25 mouse cellular contexts compared by ENCODE assay signal in the genomic region with DNA sequence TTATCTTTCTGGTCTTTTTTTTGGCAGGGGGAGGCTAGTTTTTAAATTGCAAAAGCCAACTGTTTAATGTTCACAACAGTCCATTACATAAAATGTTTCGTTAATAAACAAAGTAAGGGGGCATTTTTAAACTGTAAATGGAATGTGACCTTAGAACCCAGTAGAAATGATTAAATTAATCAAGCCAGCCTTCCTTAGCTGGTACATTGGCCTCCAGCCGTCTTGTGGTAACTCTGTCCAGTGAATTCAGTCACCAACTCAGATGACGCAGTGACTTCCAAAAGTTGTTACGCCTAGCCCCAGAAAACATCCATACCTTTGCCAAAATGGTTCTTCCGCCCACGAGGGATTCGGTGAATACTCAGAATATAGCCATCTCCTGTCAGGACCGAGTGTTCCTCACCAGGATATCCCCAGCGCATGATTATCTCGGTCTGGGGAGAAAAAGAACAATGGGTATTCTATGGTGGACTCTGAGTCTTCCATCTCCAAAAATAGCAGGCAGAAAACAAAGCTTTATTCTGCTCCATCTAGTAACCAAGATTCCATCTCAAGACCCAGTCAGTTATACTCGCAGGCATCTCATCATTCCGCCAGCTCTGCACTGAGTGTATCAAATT. TPM values are rescaled to one million over a fixed set of nuclear protein-coding genes. Genes with fewer than 3 reads are reported as not detected.
A peak's percentile ranks its signal among the peaks of the same experiment; 100 is the strongest.
DNase-seq lines count a peak whose midpoint lies in the region; ATAC-seq and TF ChIP-seq lines count a peak whose summit lies in the region.
"Had no signal": no experiment of that assay in that cellular context is flagged by ENCODE, and none has a peak within 500 bp of the region (broad histone marks: within the 10 kb centered on the region; RNA-seq: fewer than 3 reads in every experiment).

No protein-coding gene starts in this region.

- ATAC-seq in kidney, embryonic 14.5 days (ENCODE audit: low FRiP score, low TSS enrichment): no peak
- no peak for ATAC-seq in lung, embryonic 14.5 days (ENCODE audit: insufficient read depth)
- ATAC-seq: forebrain, embryonic 13.5 days; hindbrain, postnatal 0 days; intestine, embryonic 16.5 days; Patski had no signal

- 90% methylated on average over 12 of the region's 12 CpGs for WGBS in kidney, embryonic 14.5 days
- WGBS in lung, embryonic 14.5 days: 67% methylated on average over 12 of the region's 12 CpGs

- no peak overlapping the region for H3K27ac ChIP-seq in kidney, embryonic 14.5 days (ENCODE audit: low read depth, low read length)
- no peak overlapping the region for H3K27ac ChIP-seq in lung, embryonic 14.5 days (ENCODE audit: low read depth)
- H3K27ac ChIP-seq: forebrain, embryonic 13.5 days; gastrocnemius, adult 2 months; hindbrain, postnatal 0 days; left cerebral cortex, adult 2 months; limb, embryonic 15.5 days; liver, embryonic 15.5 days; neural tube, embryonic 12.5 days had no signal

- H3K4me3 ChIP-seq in kidney, embryonic 14.5 days (ENCODE audit: low read length): no peak overlapping the region
- H3K4me3 ChIP-seq in lung, embryonic 14.5 days (ENCODE audit: low read depth, low read length): no peak overlapping the region
- H3K4me3 ChIP-seq: forebrain, embryonic 13.5 days; gastrocnemius, adult 2 months; left cerebral cortex, adult 2 months; limb, embryonic 15.5 days; liver, embryonic 15.5 days; megakaryocyte, embryonic 14.5 days; neural tube, embryonic 12.5 days had no signal

- no peak overlapping the region for H3K4me2 ChIP-seq in kidney, embryonic 14.5 days (replicated peaks; ENCODE audit: low read depth, low read length)
- no peak overlapping the region for H3K4me2 ChIP-seq in lung, embryonic 14.5 days
- H3K4me2 ChIP-seq: forebrain, embryonic 13.5 days; heart, embryonic 11.5 days; limb, embryonic 15.5 days; liver, embryonic 15.5 days; neural tube, embryonic 12.5 days had no signal

- H3K4me1 ChIP-seq in kidney, embryonic 14.5 days (ENCODE audit: control insufficient read depth, insufficient read depth, low read length): no peaks in the 10 kb centered on the region
- H3K4me1 ChIP-seq in lung, embryonic 14.5 days (ENCODE audit: insufficient read depth): peaks cover 4% of the 10 kb centered on the region; the same call in 1 of the 2 replicates
- H3K4me1 ChIP-seq: neural tube, embryonic 12.5 days had no signal

- 0 out of 2 replicates have a peak, but pooled peaks cover 3% of the 10 kb centered on the region for H3K36me3 ChIP-seq in kidney, embryonic 14.5 days (ENCODE audit: control insufficient read depth, insufficient read depth, low read length)
- H3K36me3 ChIP-seq in lung, embryonic 14.5 days (ENCODE audit: insufficient read depth): 0 out of 2 replicates have a peak, but pooled peaks cover 4% of the 10 kb centered on the region

- H3K9me3 ChIP-seq in kidney, embryonic 14.5 days (ENCODE audit: control insufficient read depth, low read length): no peaks in the 10 kb centered on the region
- no peaks in the 10 kb centered on the region for H3K9me3 ChIP-seq in lung, embryonic 14.5 days (ENCODE audit: low read depth, low read length)
- H3K9me3 ChIP-seq: forebrain, embryonic 13.5 days; limb, embryonic 15.5 days; liver, embryonic 15.5 days; megakaryocyte, embryonic 14.5 days; neural tube, embryonic 12.5 days had no signal

- no peaks in the 10 kb centered on the region for H3K27me3 ChIP-seq in kidney, embryonic 14.5 days (ENCODE audit: control insufficient read depth, insufficient read depth, low read length)
- no peaks in the 10 kb centered on the region for H3K27me3 ChIP-seq in lung, embryonic 14.5 days (ENCODE audit: insufficient read depth, low read length)
- H3K27me3 ChIP-seq: forebrain, embryonic 13.5 days; limb, embryonic 15.5 days; liver, embryonic 15.5 days; megakaryocyte, embryonic 14.5 days; neural tube, embryonic 12.5 days; Patski had no signal

- H3K9ac ChIP-seq in kidney, embryonic 14.5 days (ENCODE audit: low read depth, low read length): no peak overlapping the region
- H3K9ac ChIP-seq in lung, embryonic 14.5 days: no peak overlapping the region
- H3K9ac ChIP-seq: forebrain, embryonic 13.5 days; limb, embryonic 15.5 days; liver, embryonic 15.5 days; neural tube, embryonic 12.5 days had no signal

- peak; percentile 50 for DNase-seq in kidney, adult 18-20 months
- DNase-seq in lung, embryonic 14.5 days: peak; percentile 69
- DNase-seq in lung, postnatal 4 days: no peak
- DNase-seq in brain, adult 2 months (ENCODE audit: low read depth, low spot score): peak; percentile 56
- DNase-seq in kidney, postnatal 36 days: peak; percentile 46 to 63
- no peak for DNase-seq in right cerebral cortex, postnatal 14 days
- DNase-seq: adrenal gland, adult 2 months; cerebellum, adult 8-10 months; cerebellum, postnatal 36 days; gastrocnemius, adult 2 months; lung, postnatal 14 days; midbrain, embryonic 14.5 days; right cerebral cortex, postnatal 25 days; spleen, adult 18-20 months had no signal

- TF ChIP-seq CTCF in lung, embryonic 14.5 days (IDR thresholded peaks at IDR 0.05; ENCODE audit: low read depth): no peak

RNA-seq across cellular contexts. Expression of a gene that starts 4.1 kb away (rescaled TPM):
- polyA plus RNA-seq in kidney, embryonic 14.5 days (2014; fragmentation: Nextera tagmentation; extraction: Ambion mirVana): 22.0 and 26.7 TPM in 2 replicates
- 44.8 and 45.6 TPM in 2 replicates for polyA plus RNA-seq in lung, embryonic 14.5 days (2014; fragmentation: Nextera tagmentation; extraction: Ambion mirVana)

RNA-seq across cellular contexts. Expression of a gene that starts 27.3 kb away (rescaled TPM):
- 3.9 and 9.8 TPM in 2 replicates for polyA plus RNA-seq in kidney, embryonic 14.5 days (2014; fragmentation: Nextera tagmentation; extraction: Ambion mirVana)
- polyA plus RNA-seq in lung, embryonic 14.5 days (2014; fragmentation: Nextera tagmentation; extraction: Ambion mirVana): 15.5 and 15.9 TPM in 2 replicates

RNA-seq across cellular contexts. Expression of a gene that starts 48.3 kb away (rescaled TPM):
- 1.4 and 2.1 TPM in 2 replicates for polyA plus RNA-seq in kidney, embryonic 14.5 days (2014; fragmentation: Nextera tagmentation; extraction: Ambion mirVana)
- 0.14 and 0.43 TPM in 2 replicates for polyA plus RNA-seq in lung, embryonic 14.5 days (2014; fragmentation: Nextera tagmentation; extraction: Ambion mirVana)
- polyA plus RNA-seq: Patski had no signal

Comparison
In these comparisons a context has a peak if more than half of its experiments do, and no peak if none do; other contexts are left out.
1. DNase-seq: peak in kidney, adult 18-20 months (single experiment), lung, embryonic 14.5 days (single experiment), brain, adult 2 months (single experiment) and kidney, postnatal 36 days (2 of 2); none in lung, postnatal 4 days (0 of 2) and right cerebral cortex, postnatal 14 days (single experiment).